Mouse (Mus musculus): Measurements from ENCODE around the gene Calhm2. TPM values are rescaled to one million over a fixed set of nuclear protein-coding genes. Genes with fewer than 3 reads are reported as not detected.

Calhm2 gene
- polyA plus RNA-seq (2014; fragmentation: Illumina TruSeq; extraction: RNeasy Lipid Tissue Mini Kit (QIAGEN cat#74804); ENCODE audit: low read depth, low replicate concordance), result 4.4 TPM

DNA sequence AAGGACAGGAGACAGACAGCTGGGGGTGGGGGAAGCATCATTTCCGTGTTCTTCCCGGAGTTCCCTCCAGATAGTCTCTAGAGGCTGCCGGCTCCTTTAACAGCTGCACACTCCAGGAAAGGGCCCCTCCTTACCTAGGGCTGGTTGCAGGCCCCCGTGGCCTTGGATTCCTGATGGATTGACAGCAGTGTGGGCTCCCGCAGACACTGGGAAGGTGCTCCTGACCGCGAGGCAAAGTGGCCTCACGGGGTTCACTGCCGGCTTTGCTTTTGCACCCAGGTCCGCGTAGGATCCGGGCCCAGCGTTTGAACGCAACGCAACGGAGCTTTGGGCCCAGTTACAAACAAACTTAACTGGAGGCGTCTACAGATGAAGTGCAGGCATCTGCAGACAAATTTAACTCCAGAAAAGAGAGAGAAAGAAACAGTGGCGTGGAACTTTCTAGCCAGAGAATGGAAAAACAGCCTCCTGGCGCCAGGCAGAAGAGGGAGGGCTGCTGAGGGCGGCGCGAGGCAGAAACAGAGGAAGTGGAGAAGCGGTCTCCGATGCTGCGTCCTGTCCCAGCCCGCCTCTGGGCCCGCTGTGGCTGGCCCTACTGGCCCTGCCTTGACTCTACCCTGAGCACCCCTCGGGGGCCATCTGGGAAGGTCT lies at the start of gene Calhm2:
Calhm2 (minus strand) TSS at position 524 of the 651 bp plus-strand sequence.

DNA sequence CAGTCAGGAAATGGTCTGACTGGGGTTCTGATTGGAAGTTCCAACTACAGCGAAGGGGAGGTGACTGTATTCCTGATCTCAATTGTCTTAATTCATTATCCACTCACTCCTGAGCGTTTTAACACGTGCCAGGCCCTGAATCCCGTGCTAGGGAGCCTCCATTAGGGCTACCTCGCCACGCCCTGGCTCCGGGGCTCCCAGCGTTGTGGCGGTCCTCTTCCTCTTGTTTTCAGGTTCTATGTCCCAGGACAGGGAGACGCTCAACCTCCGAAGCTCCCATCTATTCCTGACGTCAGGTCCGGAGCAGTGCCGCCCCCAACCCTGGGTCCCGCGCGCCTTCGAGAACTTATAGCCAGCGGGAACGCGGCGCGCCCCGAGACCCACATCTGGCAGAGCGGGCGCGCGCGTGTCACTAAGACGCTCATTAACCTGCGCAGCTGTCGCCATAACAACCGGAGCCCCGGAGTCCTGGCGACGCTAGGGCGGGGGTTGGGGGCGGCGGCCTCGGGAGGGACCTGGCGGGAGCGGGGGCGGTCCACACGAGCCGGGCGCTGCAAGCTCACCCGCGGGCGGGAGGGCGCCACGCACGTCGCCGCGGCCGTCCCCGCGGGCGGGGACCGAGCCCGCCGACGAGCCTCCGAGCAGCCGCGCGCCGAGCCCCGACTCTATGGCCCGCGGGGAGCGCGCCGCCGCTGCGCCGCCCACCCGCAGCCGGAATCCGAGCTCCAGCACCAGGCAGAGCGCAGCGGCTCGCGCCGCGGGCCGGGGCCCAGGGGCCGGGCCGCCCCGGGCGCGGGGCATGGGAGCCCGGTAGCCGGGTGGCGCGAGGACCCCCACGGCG lies 40.6 kb upstream of the Calhm2 start, which contains the start of gene Neurl1a:
Neurl1a (plus strand) TSS at position 390 of the 841 bp plus-strand sequence.

DNA sequence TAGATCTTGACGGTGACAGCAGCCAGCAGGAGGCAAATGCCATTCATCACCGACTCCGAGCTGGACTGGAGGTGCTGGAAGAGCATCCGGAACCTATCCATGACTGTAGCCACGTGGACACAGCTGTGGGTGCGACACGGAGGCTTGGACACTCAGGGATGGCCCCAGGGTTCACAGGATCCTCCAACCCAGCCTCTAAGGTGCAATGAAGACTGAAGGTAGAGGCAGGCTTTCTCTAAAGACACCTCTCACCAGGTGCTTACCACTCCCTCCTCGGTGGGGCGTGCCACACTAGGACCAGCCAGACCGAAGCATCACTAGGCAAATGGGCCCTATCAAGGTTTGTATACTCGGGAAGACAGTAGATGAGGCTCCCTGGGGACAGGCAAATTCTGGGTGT lies 19.6 kb upstream of the Calhm2 start, which contains the start of gene Calhm3:
Calhm3 (minus strand) TSS at position 101 of the 400 bp plus-strand sequence.

DNA sequence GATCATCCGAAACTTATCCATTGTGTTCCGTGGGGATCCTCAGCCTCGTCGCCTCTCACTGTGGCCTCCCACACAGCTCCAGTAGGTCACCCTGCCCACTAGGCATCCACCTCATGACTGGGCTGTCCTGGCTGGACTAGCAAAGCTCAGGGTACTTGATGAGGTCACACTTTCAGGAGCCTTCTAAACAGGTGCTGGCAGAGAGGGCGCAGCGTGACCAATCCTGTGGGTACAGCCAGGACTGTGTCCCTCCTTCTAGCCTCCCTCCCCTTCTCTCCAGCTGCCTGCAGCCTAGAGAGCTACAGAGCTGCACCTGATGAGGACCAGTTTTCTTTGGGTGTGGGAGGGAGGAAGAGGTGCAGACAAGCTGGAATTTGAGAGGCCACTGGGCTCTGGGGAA lies 6.1 kb upstream of the Calhm2 start, which contains the start of gene Calhm1:
Calhm1 (minus strand) TSS at position 101 of the 400 bp plus-strand sequence.

DNA sequence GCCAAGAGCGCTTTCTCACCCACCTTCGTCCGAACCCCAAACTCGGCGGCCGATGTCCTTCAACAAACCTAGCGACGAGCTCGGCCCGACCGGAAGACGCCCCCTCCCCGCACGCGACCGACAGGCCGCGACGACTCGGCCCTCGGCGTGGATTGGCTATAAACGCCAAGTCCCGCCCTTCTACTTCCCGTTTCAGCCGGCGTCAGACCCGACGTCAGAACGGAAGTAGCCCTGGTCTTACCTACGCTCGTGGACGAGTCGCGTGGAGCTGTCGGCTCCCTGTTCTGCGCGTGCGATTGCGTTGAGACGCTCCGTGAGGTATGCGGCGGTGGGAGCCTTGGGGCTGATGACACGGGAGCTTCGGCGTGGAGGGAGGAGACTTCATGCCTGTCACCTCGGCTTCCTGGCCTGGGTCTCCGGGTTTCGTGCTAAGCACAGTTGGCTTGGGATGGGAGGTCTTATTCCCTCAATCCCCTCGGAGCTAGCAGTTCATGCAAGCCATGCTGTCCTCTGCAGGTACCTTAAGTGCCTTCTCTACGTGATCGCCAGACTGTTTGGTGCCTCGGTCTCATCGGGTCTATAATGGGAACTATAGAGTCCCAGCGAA lies 47.4 kb downstream of the Calhm2 start, which contains the start of the genes Usmg5 and Pdcd11:
Usmg5 (minus strand) TSS at position 98 of the 607 bp plus-strand sequence.
Pdcd11 (plus strand) TSS at position 219 of the 607 bp plus-strand sequence.

DNA sequence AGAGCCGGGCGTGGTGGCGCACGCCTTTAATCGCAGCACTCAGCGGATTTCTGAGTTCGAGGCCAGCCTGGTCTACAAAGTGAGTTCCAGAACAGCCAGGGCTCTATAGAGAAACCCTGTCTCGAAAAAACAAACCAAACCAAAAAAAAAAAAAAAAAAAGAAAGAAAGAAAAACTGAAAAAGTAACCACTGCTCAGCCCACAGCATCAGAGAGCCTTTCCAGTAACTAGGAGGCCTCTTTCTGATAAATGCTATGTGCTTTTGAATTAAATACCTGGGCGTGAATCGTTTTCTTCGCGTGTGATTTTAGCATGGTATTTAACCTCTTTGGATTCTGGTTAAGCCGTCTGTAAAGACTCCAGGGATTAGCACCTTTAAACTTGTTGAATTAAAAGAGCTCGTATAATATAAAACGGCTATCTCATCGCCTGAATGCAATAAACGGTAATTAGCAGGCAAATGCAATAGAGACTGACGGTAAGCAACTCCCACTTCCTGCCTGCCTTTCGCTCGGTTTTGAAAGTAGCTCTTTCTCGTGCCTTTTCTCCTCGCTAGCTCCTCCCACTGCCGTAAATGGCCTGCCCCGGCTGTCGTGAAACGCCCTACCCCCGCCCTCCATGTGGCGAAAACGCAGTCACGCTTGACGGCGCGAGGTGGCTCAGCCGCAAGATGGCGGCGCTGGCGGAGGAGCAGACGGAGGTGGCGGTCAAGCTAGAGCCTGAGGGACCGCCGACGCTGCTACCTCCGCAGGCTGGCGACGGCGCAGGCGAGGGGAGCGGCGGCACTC lies 70.8 kb downstream of the Calhm2 start, which contains the start of gene Taf5:
Taf5 (plus strand) TSS at position 651 of the 787 bp plus-strand sequence.

Other genes starting within 250 kb of the Calhm2 start
- 1.7 TPM for gene Ina, start 123.6 kb downstream of the Calhm2 start, polyA plus RNA-seq (2014; fragmentation: Illumina TruSeq; extraction: RNeasy Lipid Tissue Mini Kit (QIAGEN cat#74804); ENCODE audit: low read depth, low replicate concordance)
- gene Nt5c2, start 123.1 kb downstream of the Calhm2 start, polyA plus RNA-seq (2014; fragmentation: Illumina TruSeq; extraction: RNeasy Lipid Tissue Mini Kit (QIAGEN cat#74804); ENCODE audit: low read depth, low replicate concordance), result 29.9 TPM
- 14.2 TPM for gene Pcgf6, start 87.4 kb downstream of the Calhm2 start, polyA plus RNA-seq (2014; fragmentation: Illumina TruSeq; extraction: RNeasy Lipid Tissue Mini Kit (QIAGEN cat#74804); ENCODE audit: low read depth, low replicate concordance)
- gene Taf5, start 70.5 kb downstream of the Calhm2 start, polyA plus RNA-seq (2014; fragmentation: Illumina TruSeq; extraction: RNeasy Lipid Tissue Mini Kit (QIAGEN cat#74804); ENCODE audit: low read depth, low replicate concordance), result 2.2 TPM
- gene Usmg5, start 47.6 kb downstream of the Calhm2 start, polyA plus RNA-seq (2014; fragmentation: Illumina TruSeq; extraction: RNeasy Lipid Tissue Mini Kit (QIAGEN cat#74804); ENCODE audit: low read depth, low replicate concordance), result 509 TPM
- 11.1 TPM for gene Pdcd11, start 47.5 kb downstream of the Calhm2 start, polyA plus RNA-seq (2014; fragmentation: Illumina TruSeq; extraction: RNeasy Lipid Tissue Mini Kit (QIAGEN cat#74804); ENCODE audit: low read depth, low replicate concordance)
- gene Calhm1, start 6.0 kb upstream of the Calhm2 start, polyA plus RNA-seq (2014; fragmentation: Illumina TruSeq; extraction: RNeasy Lipid Tissue Mini Kit (QIAGEN cat#74804); ENCODE audit: low read depth, low replicate concordance), result not detected
- gene Calhm3, start 19.5 kb upstream of the Calhm2 start, polyA plus RNA-seq (2014; fragmentation: Illumina TruSeq; extraction: RNeasy Lipid Tissue Mini Kit (QIAGEN cat#74804); ENCODE audit: low read depth, low replicate concordance), result not detected
- gene Neurl1a, start 40.5 kb upstream of the Calhm2 start, polyA plus RNA-seq (2014; fragmentation: Illumina TruSeq; extraction: RNeasy Lipid Tissue Mini Kit (QIAGEN cat#74804); ENCODE audit: low read depth, low replicate concordance), result 3.3 TPM

Measured in adipose tissue, adult 10 weeks (tissue).